Mouse (Mus musculus) liver, embryonic 14.5 days (tissue): Measurements from ENCODE around the gene Fip1l1. TPM values are rescaled to one million over a fixed set of nuclear protein-coding genes. Genes with fewer than 3 reads are reported as not detected.

ENCODE experiments used
- ATAC-seq: fragments of 200-750 bp; cut with Nextera tagmentation; 2 replicates; pipeline ENCODE4 v1.8.0; 2017; ENCODE audit warnings: moderate number of reproducible peaks, mild to moderate bottlenecking, moderate library complexity; ENCODE audit not compliant: insufficient read depth
- DNase-seq, 3 experiments: peaks; one replicate each; pipeline ENCODE4 v3.0.0-alpha.2; 2012 to 2013; ENCODE audit warnings: low read depth in 3 of 3, low spot score in 3 of 3
- H3K27ac ChIP-seq: fragments of 300-500 bp; sonication (generic); 2 replicates; pipeline ENCODE4 v1.5.1; 2014; ENCODE audit warnings: moderate library complexity, mild to moderate bottlenecking, control low read depth, inconsistent platforms
- H3K27me3 ChIP-seq: fragments of 300-500 bp; sonication (generic); 2 replicates; pipeline ENCODE4 v1.6.1; 2014; ENCODE audit warnings: mild to moderate bottlenecking, low read length, moderate library complexity; ENCODE audit not compliant: control insufficient read depth, insufficient read depth
- H3K36me3 ChIP-seq: fragments of 300-500 bp; sonication (generic); replicated peaks from 2 replicates; pipeline ENCODE4 v1.6.1; 2014; ENCODE audit warnings: low read depth; ENCODE audit not compliant: control insufficient read depth, insufficient read depth
- H3K4me1 ChIP-seq, 2 experiments: fragments of 200-500 bp in 1 of 2; fragments of 300-500 bp in 1 of 2; sonication (generic) in 1 of 2; replicated peaks; 2 replicates each; pipeline ENCODE4 v1.6.1; 2012 to 2014; ENCODE audit warnings: antibody characterized with exemption in 1 of 2, inconsistent platforms in 1 of 2, low read length in 1 of 2; ENCODE audit not compliant: control insufficient read depth in 2 of 2, insufficient read depth in 2 of 2
- H3K4me2 ChIP-seq: fragments of 300-500 bp; sonication (generic); 2 replicates; pipeline ENCODE4 v1.6.1; 2014; ENCODE audit warnings: low read depth, mild to moderate bottlenecking, control low read depth, moderate library complexity
- H3K4me3 ChIP-seq, 2 experiments: fragments of 200-500 bp in 1 of 2; fragments of 300-500 bp in 1 of 2; sonication (generic) in 1 of 2; 2 replicates each; pipeline ENCODE4 v1.5.1; 2012 to 2014; ENCODE audit warnings: low read depth in 2 of 2, low read length in 2 of 2, mild to moderate bottlenecking in 2 of 2, control low read depth in 1 of 2, inconsistent platforms in 1 of 2, moderate library complexity in 1 of 2; ENCODE audit not compliant: insufficient read depth in 1 of 2
- H3K9ac ChIP-seq: fragments of 300-500 bp; sonication (generic); replicated peaks from 2 replicates; pipeline ENCODE4 v1.6.1; 2014; ENCODE audit warnings: mild to moderate bottlenecking, control low read depth, moderate library complexity
- H3K9me3 ChIP-seq: fragments of 300-500 bp; sonication (generic); 2 replicates; pipeline ENCODE4 v1.6.1; 2016; ENCODE audit warnings: low read length, mixed read lengths; ENCODE audit not compliant: control insufficient read depth
- CTCF ChIP-seq: IDR thresholded peaks from 2 replicates; pipeline ENCODE4 v1.5.1; 2016; ENCODE audit warnings: antibody characterized with exemption, low read depth, control low read depth
- EP300 ChIP-seq: IDR thresholded peaks from 2 replicates; pipeline ENCODE4 v1.6.1; 2016; ENCODE audit warnings: antibody characterized with exemption, low read depth
- WGBS: fragments of 180-500 bp; shearing (Covaris S2); extraction: QIAGEN DNeasy Blood & Tissue Kit; methylation state at CpG from one replicate; pipeline ENCODE4 v1.1.7; 2014; ENCODE audit not compliant: insufficient replicate concordance; 5-methylcytosine and 5-hydroxymethylcytosine counted together
- polyA plus RNA-seq, 2 experiments: library from polyadenylated mRNA; depleted of rRNA in 1 of 2; stranded (reverse) in 1 of 2; unstranded in 1 of 2; fragments of >200 nt; fragmentation: Nextera tagmentation in 1 of 2; extraction: Ambion mirVana in 1 of 2; gene quantifications; 2 replicates each; pipeline versions ENCODE4 v1.2.1 to v1.2.3; 2012 to 2014

Gene Fip1l1
- polyA plus RNA-seq, 2 experiments, result 19.9 to 22.5 TPM

GRCm38 (mm10) chr5:74621691-74622470, 86.6 kb downstream of the Fip1l1 start:
- WGBS, result 59% methylated on average over 7 of the region's 7 CpGs
- Histone ChIP-seq H3K9me3 (no peaks in the 10 kb centered on the region), H3K27ac (no peak overlapping the region), H3K4me3 (no peak overlapping the region), H3K36me3 (no peaks in the 10 kb centered on the region), H3K4me1 (no peaks in the 10 kb centered on the region; a peak in 1 of 4 replicates), H3K9ac (no peak overlapping the region), H3K4me2 (no peak overlapping the region), H3K27me3 (no peaks in the 10 kb centered on the region)
- DNase-seq (no peak), ATAC-seq (no peak)
- no peak for TF ChIP-seq CTCF
- no peak for TF ChIP-seq EP300

- no peak overlapping the region for H3K9ac ChIP-seq
- ATAC-seq (no peak), DNase-seq (no peak)
- no peaks in the 10 kb centered on the region; a peak in 1 of 4 replicates for H3K4me1 ChIP-seq
- no peak for TF ChIP-seq EP300
- TF ChIP-seq CTCF, result no peak
- WGBS, result 78% methylated on average over 14 of the region's 14 CpGs
- no peaks in the 10 kb centered on the region for H3K27me3 ChIP-seq
- H3K27ac ChIP-seq, result no peak overlapping the region
- no peaks in the 10 kb centered on the region for H3K9me3 ChIP-seq
- H3K4me3 ChIP-seq, result no peak overlapping the region
- H3K4me2 ChIP-seq, result no peak overlapping the region
- no peaks in the 10 kb centered on the region for H3K36me3 ChIP-seq
These were observed 88.2 kb downstream of the Fip1l1 start for GRCm38 (mm10) chr5:74623316-74624000.

- WGBS, result 33% methylated on average over 5 of the region's 5 CpGs
- Histone ChIP-seq H3K36me3 (no peaks in the 10 kb centered on the region), H3K4me3 (no peak overlapping the region), H3K4me2 (no peak overlapping the region), H3K9ac (no peak overlapping the region), H3K4me1 (no peaks in the 10 kb centered on the region; a peak in 1 of 4 replicates), H3K9me3 (no peaks in the 10 kb centered on the region), H3K27me3 (no peaks in the 10 kb centered on the region), H3K27ac (no peak overlapping the region)
- no peak for DNase-seq
- TF ChIP-seq EP300 (no peak), CTCF (no peak)
- ATAC-seq, result no peak
These were observed 89.1 kb downstream of the Fip1l1 start for GRCm38 (mm10) chr5:74624385-74624784.

GRCm38 (mm10) chr5:74628001-74628400, 92.8 kb downstream of the Fip1l1 start:
- H3K27ac ChIP-seq, result no peak overlapping the region
- WGBS, result 77% methylated on average over 12 of the region's 12 CpGs
- DNase-seq, result no peak

More at GRCm38 (mm10) chr5:74628001-74628400, 92.8 kb downstream of the Fip1l1 start:
- TF ChIP-seq CTCF (no peak), EP300 (no peak)
- no peak for ATAC-seq
- Histone ChIP-seq H3K27me3 (no peaks in the 10 kb centered on the region), H3K9me3 (no peaks in the 10 kb centered on the region), H3K4me3 (no peak overlapping the region), H3K9ac (no peak overlapping the region), H3K36me3 (no peaks in the 10 kb centered on the region), H3K4me2 (no peak overlapping the region), H3K4me1 (no peaks in the 10 kb centered on the region)
